Mouse (Mus musculus): ENCODE data around the gene Nol4l. TPM values are rescaled to one million over a fixed set of nuclear protein-coding genes. Genes with fewer than 3 reads are reported as not detected.

The Nol4l gene
- polyA plus RNA-seq, 2 experiments = 3.7 to 5.7 TPM

- no peaks in the 10 kb centered on the region for H3K36me3 ChIP-seq (replicated peaks; ENCODE audit: control insufficient read depth, insufficient read depth, low read depth)
- no peak for ATAC-seq (ENCODE audit: insufficient read depth)
- no peaks in the 10 kb centered on the region for H3K9me3 ChIP-seq (ENCODE audit: control insufficient read depth, low read length)
- peaks cover 18 to 22% of the 10 kb centered on the region in 2 experiments for H3K4me1 ChIP-seq (replicated peaks; ENCODE audit: control insufficient read depth in 2 of 2, insufficient read depth in 2 of 2, low read length in 1 of 2)
- H3K27me3 ChIP-seq (ENCODE audit: control insufficient read depth, insufficient read depth, low read length) = no peaks in the 10 kb centered on the region
- TF ChIP-seq CTCF (IDR thresholded peaks at IDR 0.05; ENCODE audit: low read depth) (no peak), EP300 (IDR thresholded peaks at IDR 0.05; ENCODE audit: low read depth) (no peak)
- no peak overlapping the region for H3K9ac ChIP-seq (replicated peaks)
- WGBS (ENCODE audit: insufficient replicate concordance) = 69% methylated on average over 3 of the region's 3 CpGs
- no peak for DNase-seq (ENCODE audit: low read depth in 3 of 3, low spot score in 3 of 3)
- H3K4me3 ChIP-seq (ENCODE audit: insufficient read depth in 1 of 2, low read depth in 2 of 2, low read length in 2 of 2) = no peak overlapping the region
- H3K27ac ChIP-seq = no peak overlapping the region
- H3K4me2 ChIP-seq (ENCODE audit: low read depth) = no peak overlapping the region
These were observed 21.4 kb downstream of the Nol4l start for GRCm38 (mm10) chr2:153508405-153508804.

GRCm38 (mm10) chr2:153507969-153508368 lies 21.8 kb downstream of the Nol4l start:
- Histone ChIP-seq H3K27ac (no peak overlapping the region), H3K4me3 (ENCODE audit: insufficient read depth in 1 of 2, low read depth in 2 of 2, low read length in 2 of 2) (no peak overlapping the region), H3K36me3 (replicated peaks; ENCODE audit: control insufficient read depth, insufficient read depth, low read depth) (no peaks in the 10 kb centered on the region), H3K4me2 (ENCODE audit: low read depth) (no peak overlapping the region), H3K4me1 (replicated peaks; ENCODE audit: control insufficient read depth in 2 of 2, insufficient read depth in 2 of 2, low read length in 1 of 2) (peaks cover 18 to 22% of the 10 kb centered on the region in 2 experiments), H3K9ac (replicated peaks) (no peak overlapping the region), H3K27me3 (ENCODE audit: control insufficient read depth, insufficient read depth, low read length) (no peaks in the 10 kb centered on the region), H3K9me3 (ENCODE audit: control insufficient read depth, low read length) (no peaks in the 10 kb centered on the region)
- 93% methylated on average over 2 of the region's 2 CpGs for WGBS (ENCODE audit: insufficient replicate concordance)
- no peak for TF ChIP-seq EP300 (IDR thresholded peaks at IDR 0.05; ENCODE audit: low read depth)
- TF ChIP-seq CTCF (IDR thresholded peaks at IDR 0.05; ENCODE audit: low read depth) = no peak
- DNase-seq (ENCODE audit: low read depth in 3 of 3, low spot score in 3 of 3) = no peak
- no peak for ATAC-seq (ENCODE audit: insufficient read depth)

- H3K4me3 ChIP-seq (ENCODE audit: insufficient read depth in 1 of 2, low read depth in 2 of 2, low read length in 2 of 2) = no peak overlapping the region
- TF ChIP-seq CTCF (IDR thresholded peaks at IDR 0.05; ENCODE audit: low read depth) (no peak), EP300 (IDR thresholded peaks at IDR 0.05; ENCODE audit: low read depth) (no peak)
- no peaks in the 10 kb centered on the region for H3K27me3 ChIP-seq (ENCODE audit: control insufficient read depth, insufficient read depth, low read length)
- no peaks in the 10 kb centered on the region for H3K36me3 ChIP-seq (replicated peaks; ENCODE audit: control insufficient read depth, insufficient read depth, low read depth)
- H3K4me1 ChIP-seq (replicated peaks; ENCODE audit: control insufficient read depth in 2 of 2, insufficient read depth in 2 of 2, low read length in 1 of 2) = peaks cover 18 to 22% of the 10 kb centered on the region in 2 experiments
- ATAC-seq (ENCODE audit: insufficient read depth) (no peak), DNase-seq (ENCODE audit: low read depth in 3 of 3, low spot score in 3 of 3) (no peak)
- H3K9me3 ChIP-seq (ENCODE audit: control insufficient read depth, low read length) = no peaks in the 10 kb centered on the region
- no peak overlapping the region for H3K27ac ChIP-seq
- H3K9ac ChIP-seq (replicated peaks) = no peak overlapping the region
- no peak overlapping the region for H3K4me2 ChIP-seq (ENCODE audit: low read depth)
- 65% methylated on average over 5 of the region's 5 CpGs for WGBS (ENCODE audit: insufficient replicate concordance)
These were observed 23.4 kb downstream of the Nol4l start for GRCm38 (mm10) chr2:153506385-153506784.

DNA sequence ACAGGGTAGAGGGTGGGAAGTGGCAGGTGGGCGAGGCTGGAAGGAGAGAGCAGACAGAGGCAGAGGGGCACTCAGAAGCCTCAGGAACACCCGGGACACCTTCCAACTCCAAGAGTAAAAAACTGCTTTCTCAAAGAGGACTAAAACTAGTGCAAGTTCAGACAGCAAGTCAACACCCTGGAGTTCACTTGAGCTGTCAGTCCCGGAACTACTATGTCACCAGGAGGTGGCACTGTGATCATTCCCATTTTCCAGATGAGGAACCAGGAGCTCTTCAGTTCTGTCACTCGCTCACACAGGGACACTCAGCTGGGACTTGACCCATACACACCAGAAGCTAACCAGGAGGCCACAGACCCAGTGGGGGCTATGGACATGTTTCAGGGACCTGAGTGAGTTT lies 30.6 kb downstream of the Nol4l start:
- no peak for ATAC-seq (ENCODE audit: insufficient read depth)
- Histone ChIP-seq H3K4me1 (replicated peaks; ENCODE audit: control insufficient read depth in 2 of 2, insufficient read depth in 2 of 2, low read length in 1 of 2) (peaks cover 31 to 38% of the 10 kb centered on the region in 2 experiments), H3K36me3 (replicated peaks; ENCODE audit: control insufficient read depth, insufficient read depth, low read depth) (no peaks in the 10 kb centered on the region), H3K27ac (peak overlapping the region; percentile 30), H3K4me3 (ENCODE audit: insufficient read depth in 1 of 2, low read depth in 2 of 2, low read length in 2 of 2) (no peak overlapping the region), H3K27me3 (ENCODE audit: control insufficient read depth, insufficient read depth, low read length) (no peaks in the 10 kb centered on the region), H3K9ac (replicated peaks) (no peak overlapping the region), H3K4me2 (ENCODE audit: low read depth) (no peak overlapping the region), H3K9me3 (ENCODE audit: control insufficient read depth, low read length) (no peaks in the 10 kb centered on the region)
- DNase-seq (ENCODE audit: low read depth in 3 of 3, low spot score in 3 of 3) = peak in 2 of 3 experiments; percentile 45 to 47
- 53% methylated on average over 4 of the region's 4 CpGs for WGBS (ENCODE audit: insufficient replicate concordance)
- TF ChIP-seq EP300 (IDR thresholded peaks at IDR 0.05; ENCODE audit: low read depth) (no peak), CTCF (IDR thresholded peaks at IDR 0.05; ENCODE audit: low read depth) (peak; percentile 80)

GRCm38 (mm10) chr2:153496898-153497297 lies 32.9 kb downstream of the Nol4l start:
- H3K36me3 ChIP-seq (replicated peaks; ENCODE audit: control insufficient read depth, insufficient read depth, low read depth) = no peaks in the 10 kb centered on the region
- H3K9ac ChIP-seq (replicated peaks) = peak overlapping the region; percentile 38
- H3K27me3 ChIP-seq (ENCODE audit: control insufficient read depth, insufficient read depth, low read length) = no peaks in the 10 kb centered on the region
- H3K4me2 ChIP-seq (ENCODE audit: low read depth) = no peak overlapping the region
- no peak overlapping the region for H3K4me3 ChIP-seq (ENCODE audit: insufficient read depth in 1 of 2, low read depth in 2 of 2, low read length in 2 of 2)
- TF ChIP-seq EP300 (IDR thresholded peaks at IDR 0.05; ENCODE audit: low read depth) = no peak
- no peak for TF ChIP-seq CTCF (IDR thresholded peaks at IDR 0.05; ENCODE audit: low read depth)
- peaks cover 44 to 50% of the 10 kb centered on the region in 2 experiments for H3K4me1 ChIP-seq (replicated peaks; ENCODE audit: control insufficient read depth in 2 of 2, insufficient read depth in 2 of 2, low read length in 1 of 2)
- DNase-seq (ENCODE audit: low read depth in 3 of 3, low spot score in 3 of 3) (no peak), ATAC-seq (ENCODE audit: insufficient read depth) (no peak)
- no peaks in the 10 kb centered on the region for H3K9me3 ChIP-seq (ENCODE audit: control insufficient read depth, low read length)
- H3K27ac ChIP-seq = peak overlapping the region; percentile 96
- whole genome bisulfite sequencing (ENCODE audit: insufficient replicate concordance) = 75% methylated on average over 13 of the region's 13 CpGs

Data from liver, embryonic 14.5 days (tissue).